Mouse (Mus musculus) heart, postnatal 25 days (tissue): ENCODE measurements around the gene Fam122c. TPM values are rescaled to one million over a fixed set of nuclear protein-coding genes. Genes with fewer than 3 reads are reported as not detected.

Experiments used
- DNase-seq: peaks from one replicate; pipeline ENCODE4 v3.0.0; 2022; ENCODE audit warnings: low spot score
- intact Hi-C: fragments of 180-260 bp; cut with DNase I; formaldehyde crosslinking; loops from one replicate; pipeline ENCODE4 v1.15.1; 2025
- total RNA-seq, 2 experiments: library from RNA; stranded (reverse); gene quantifications; 2 replicates each; pipeline ENCODE4 v1.2.3; 2021

Fam122c gene
- total RNA-seq, 2 experiments from 2014 or later = not detected

- intact Hi-C loops = loop anchor here (10.0 kb wide), 2 partner anchors 100 to 310 kb away; partner anchors contain the start of gene Fam122b
- no peak for DNase-seq
These were observed 91.6 kb downstream of the Fam122c start for GRCm38 (mm10) chrX:53364668-53365383.

- DNase-seq = peak; percentile 2
- intact Hi-C loops = loop anchor here (10.0 kb wide), 2 partner anchors 105 to 315 kb away; partner anchors contain the start of gene Fam122b
These were observed 96.5 kb downstream of the Fam122c start for GRCm38 (mm10) chrX:53369534-53370365.

GRCm38 (mm10) chrX:53370366-53370740 is 97.1 kb downstream of the Fam122c start, which contains the start of gene Mospd1:
Gene Mospd1 (minus strand): TSS chrX:53370502.
- DNase-seq = peak; percentile 76
- intact Hi-C loops = no loop called here

Other genes starting within 250 kb of the Fam122c start
- not detected for gene Plac1, start 33.3 kb upstream of the Fam122c start, total RNA-seq
- gene Fam122b, start 3.6 kb upstream of the Fam122c start, total RNA-seq = 1 to 10 TPM; 2.6 to 3.3 TPM
- gene Mospd1, start 97.1 kb downstream of the Fam122c start, total RNA-seq = 10 to 100 TPM; 32.4 to 35.2 TPM
- gene Etd, start 161.5 kb downstream of the Fam122c start, total RNA-seq = not detected